Mouse (Mus musculus) c-Kit-positive CD71-positive TER-119-negative erythroid progenitor cells, embryonic 14.5 days (primary cell): ENCODE data around the gene Krt76.

Experiments used
- DNase-seq: peaks from one replicate; pipeline ENCODE4 v3.0.0-alpha.2; 2013; ENCODE audit warnings: low read depth

The Krt76 gene

GRCm38 (mm10) chr15:101860421-101861130 is 32.1 kb downstream of the Krt76 start:
- no peak for DNase-seq

GRCm38 (mm10) chr15:101859735-101860170 is 33.0 kb downstream of the Krt76 start:
- DNase-seq: no peak

DNA sequence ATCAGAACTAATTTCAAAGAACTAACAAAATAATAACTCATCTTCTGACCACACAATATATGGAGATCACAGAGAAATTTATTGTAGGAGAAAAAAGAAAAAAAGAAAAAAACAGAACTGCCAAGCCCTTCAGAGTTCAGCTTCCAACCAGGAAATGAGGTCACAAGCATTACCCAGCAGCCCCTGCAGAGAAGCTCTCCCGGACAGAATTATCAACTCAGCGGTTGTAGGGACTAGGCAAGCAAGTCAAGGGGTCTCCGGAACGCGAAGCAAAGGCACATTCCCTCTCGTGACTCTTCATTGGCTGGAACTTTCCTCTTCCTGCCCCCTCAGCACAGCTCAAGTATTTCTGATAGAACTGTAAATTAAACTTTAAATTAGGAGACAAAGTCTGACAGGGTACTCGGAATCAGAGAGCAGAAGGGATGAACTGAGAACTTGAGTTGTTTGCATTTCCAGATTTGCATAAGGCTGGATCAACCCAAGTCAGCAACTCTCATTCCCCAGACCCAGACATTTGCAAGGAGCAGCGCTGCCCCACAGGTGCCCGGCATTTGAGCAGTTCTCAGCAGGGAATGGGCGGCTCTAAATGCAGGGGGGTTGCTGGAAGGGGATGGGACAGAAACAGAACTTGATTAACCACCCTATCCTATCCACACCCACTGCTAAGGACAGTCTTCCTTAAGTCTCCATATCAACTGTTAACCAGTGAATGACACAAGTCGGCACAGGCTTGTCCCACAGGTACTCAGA is 33.9 kb downstream of the Krt76 start:
- no peak for DNase-seq

DNA sequence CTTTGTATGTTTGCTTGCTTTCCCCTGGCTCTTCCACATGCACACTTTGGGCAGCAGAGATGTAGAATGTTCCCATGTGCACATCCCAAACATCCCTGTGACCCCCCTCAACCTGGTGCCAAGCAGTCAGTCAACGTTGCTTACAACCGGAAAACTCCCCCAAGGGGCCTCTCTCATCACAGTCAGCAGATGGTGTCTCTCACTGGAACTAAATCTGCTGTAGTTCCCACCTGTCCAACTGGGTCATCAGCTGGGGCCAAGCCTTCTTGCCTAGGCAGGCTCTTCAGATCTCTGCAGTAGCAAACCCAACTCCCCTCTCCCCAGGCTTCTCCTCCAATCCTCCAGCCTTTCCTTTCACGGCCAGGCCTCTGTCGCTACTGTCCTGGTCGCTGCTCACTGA is 36.0 kb downstream of the Krt76 start:
- no peak for DNase-seq

- no peak for DNase-seq
Observed at GRCm38 (mm10) chr15:101855732-101856131, 37.0 kb downstream of the Krt76 start.

DNA sequence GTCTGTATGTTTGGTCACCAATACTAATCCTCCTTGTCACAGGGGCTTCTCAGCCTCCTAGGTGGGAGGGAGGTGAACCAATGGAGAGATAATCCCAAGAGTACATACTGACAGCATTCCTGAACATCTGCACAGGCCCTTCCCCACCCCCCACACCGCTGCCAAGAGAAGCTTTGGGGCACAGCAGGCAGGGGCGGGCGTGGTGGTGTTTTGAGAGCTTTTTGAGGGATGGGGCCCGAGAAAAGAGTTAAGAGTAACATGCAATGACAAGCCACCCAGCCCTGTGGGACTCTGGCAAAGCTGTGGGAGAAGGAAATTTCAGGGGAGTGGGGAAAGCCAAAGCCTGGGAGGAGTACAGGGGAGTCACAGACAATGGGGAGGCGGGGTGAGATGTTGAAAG is 38.4 kb downstream of the Krt76 start:
- DNase-seq: no peak

DNA sequence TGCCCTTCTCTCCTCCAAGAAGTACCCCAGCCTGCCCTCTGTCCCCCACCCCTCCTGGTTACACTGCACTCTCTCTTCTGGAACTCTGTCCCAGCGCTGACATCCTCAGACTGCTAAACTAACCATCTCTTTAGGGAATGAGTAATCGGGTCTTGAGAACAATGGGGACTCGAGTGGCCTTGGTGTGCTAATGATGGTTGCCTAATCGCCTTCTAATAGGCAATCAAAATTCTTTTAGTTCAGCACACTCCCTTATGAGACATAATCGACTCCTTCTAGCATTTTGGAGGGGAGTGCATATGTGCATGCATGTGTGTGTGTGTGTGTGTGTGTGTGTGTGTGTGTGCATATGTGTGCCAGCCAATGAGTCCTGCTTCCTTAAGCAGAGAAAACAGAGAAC is 40.1 kb downstream of the Krt76 start:
- no peak for DNase-seq

- no peak for DNase-seq
Observed at GRCm38 (mm10) chr15:101850694-101851093, 42.0 kb downstream of the Krt76 start, which contains the start of gene Krt1. TSS of gene Krt1 (minus strand) at chr15:101850794.

- DNase-seq: peak; percentile 3
Observed at GRCm38 (mm10) chr15:101845971-101846403, 46.7 kb downstream of the Krt76 start.

DNA sequence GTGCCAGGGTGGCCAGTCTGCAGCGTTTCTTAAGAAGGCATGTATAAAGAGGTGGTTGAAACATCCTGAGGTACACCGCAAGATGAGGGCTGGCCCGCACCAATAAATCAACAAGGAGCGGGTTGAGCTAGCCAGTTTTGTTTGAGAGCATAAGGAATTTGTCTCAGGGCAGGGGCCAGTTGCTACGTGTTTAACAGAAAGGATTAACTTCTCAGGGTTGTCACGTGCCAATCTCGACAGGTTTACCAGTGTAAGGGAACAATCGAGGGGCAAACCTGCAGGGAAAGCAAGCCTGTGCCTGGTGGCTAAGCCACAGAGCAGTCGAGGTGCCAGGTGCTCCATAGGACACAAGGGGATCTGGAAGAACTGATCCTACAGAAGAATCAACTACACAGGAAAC is 49.5 kb downstream of the Krt76 start:
- DNase-seq: no peak

GRCm38 (mm10) chr15:101834784-101835328 is 57.9 kb downstream of the Krt76 start:
- DNase-seq: no peak
